Mouse (Mus musculus) urinary bladder, postnatal 10 days (tissue): ENCODE data around the gene Stim1.
"Not testable (repeated sequence)": the region's sequence is repeated elsewhere in the genome, so short reads cannot be mapped to it uniquely, and the experiment has no call there.

Experiments used
- DNase-seq: peaks from one replicate; pipeline ENCODE4 v3.0.0; 2022; ENCODE audit warnings: low spot score

Stim1 gene

DNA sequence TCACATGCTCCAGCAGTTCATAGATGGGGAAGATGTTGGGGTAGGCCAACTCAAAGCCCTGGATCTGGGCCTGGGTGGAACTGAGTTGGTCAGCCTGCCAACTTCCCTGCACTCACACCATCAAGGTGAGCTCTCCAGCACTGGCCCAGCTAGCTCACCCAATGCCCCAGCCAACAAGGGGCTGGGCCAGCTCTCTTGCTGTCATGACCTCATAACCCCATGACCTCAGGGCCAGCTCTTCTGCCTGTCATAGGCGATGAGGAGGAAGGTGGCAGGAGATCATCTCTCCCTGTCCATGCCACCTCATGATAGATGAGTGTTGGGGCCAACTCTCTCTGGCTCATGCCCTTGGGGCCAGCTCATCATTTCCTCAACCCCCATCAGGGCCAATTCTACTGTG is 96.2 kb downstream of the Stim1 start:
- DNase-seq, result no peak

GRCm38 (mm10) chr7:102369661-102370060 is 102.1 kb downstream of the Stim1 start:
- no peak for DNase-seq

- DNase-seq, result no peak
These were observed 102.9 kb downstream of the Stim1 start for GRCm38 (mm10) chr7:102370526-102370925.

- no peak for DNase-seq
These were observed 105.9 kb downstream of the Stim1 start for GRCm38 (mm10) chr7:102373382-102374072.

DNA sequence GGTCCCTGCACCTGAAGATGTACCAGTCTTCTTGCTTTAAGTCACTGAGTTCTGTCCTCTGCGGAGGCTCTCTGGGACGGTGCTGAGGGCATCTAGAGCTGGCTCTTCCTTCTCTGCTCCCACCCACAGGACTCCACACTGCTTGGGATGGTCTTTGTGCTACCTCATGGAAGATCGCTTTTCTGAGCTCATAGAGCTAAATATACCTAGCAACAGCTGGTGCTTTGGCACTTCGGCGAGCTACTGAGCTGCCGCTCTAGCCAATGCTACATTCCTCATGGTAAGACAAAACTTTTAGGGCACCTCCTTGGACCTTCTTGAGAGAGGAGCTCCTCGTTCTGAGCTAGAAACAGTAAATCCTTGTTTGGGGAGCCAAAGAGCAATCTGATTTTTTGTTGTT is 115.6 kb downstream of the Stim1 start:
- no peak for DNase-seq

- no peak for DNase-seq
These were observed 118.4 kb downstream of the Stim1 start for GRCm38 (mm10) chr7:102385973-102386372.

DNA sequence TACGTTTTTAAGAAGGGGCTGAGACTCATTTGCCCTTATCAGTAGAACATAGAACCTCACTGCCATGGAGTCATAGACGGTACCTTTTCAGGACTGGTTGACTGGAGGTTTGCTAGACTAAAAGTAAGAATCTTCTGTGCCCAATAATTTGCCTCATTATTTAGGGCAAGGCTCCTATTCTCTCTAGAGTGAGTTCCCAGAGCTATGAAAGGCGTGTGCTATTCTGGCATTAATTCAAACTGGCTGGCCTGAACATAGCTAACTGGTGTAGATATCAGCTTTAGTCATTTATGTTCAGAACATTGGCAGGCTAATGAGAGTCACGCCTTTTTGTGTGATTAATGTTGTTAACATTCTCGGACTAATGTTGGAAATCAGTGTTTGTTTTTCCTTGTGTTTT is 121.5 kb downstream of the Stim1 start:
- DNase-seq, result no peak

GRCm38 (mm10) chr7:102393898-102394297 is 126.3 kb downstream of the Stim1 start:
- DNase-seq, result no peak

DNA sequence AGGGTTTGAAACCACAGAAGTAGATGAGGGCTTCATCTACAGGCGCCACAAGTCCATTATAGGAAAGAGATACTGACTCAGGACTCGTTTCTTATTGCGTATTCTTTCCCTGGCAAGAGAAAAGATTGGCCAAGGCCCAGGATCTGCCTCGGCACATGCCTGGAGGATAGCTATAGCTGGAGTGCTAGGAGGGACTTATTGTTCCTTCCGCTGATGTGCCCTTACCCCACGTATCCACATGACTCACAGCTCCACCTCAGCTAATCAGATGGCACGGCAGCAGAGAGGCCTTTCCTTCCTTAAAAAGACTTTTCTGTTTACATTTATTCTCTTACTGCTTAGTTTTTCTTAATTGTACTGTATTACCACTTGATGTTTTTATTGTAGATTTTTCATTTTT is 128.3 kb downstream of the Stim1 start:
- DNase-seq, result no peak

- no peak for DNase-seq
These were observed 128.7 kb downstream of the Stim1 start for GRCm38 (mm10) chr7:102396331-102396730.

- DNase-seq, result no peak
These were observed 131.7 kb downstream of the Stim1 start for GRCm38 (mm10) chr7:102399180-102399731.

- DNase-seq, result no peak
These were observed 136.5 kb downstream of the Stim1 start for GRCm38 (mm10) chr7:102404118-102404517.

- DNase-seq, result no peak
These were observed 139.8 kb downstream of the Stim1 start for GRCm38 (mm10) chr7:102407440-102407839.

DNA sequence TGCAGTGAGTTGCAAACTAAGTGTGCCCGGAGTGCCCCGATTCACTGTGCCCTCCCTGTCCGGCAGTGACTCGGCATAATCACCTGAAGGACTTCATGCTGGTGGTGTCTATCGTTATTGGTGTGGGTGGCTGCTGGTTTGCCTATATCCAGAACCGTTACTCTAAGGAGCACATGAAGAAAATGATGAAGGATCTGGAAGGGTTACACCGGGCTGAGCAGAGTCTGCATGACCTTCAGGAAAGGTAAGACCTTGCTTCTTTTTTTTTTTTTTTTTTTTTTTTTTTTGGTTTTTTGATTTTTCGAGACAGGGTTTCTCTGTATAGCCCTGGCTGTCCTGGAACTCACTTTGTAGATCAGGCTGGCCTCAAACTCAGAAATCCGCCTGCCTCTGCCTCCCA is 147.7 kb downstream of the Stim1 start:
- DNase-seq, result not testable (repeated sequence)

- no peak for DNase-seq
These were observed 148.2 kb downstream of the Stim1 start for GRCm38 (mm10) chr7:102415841-102416240.

- no peak for DNase-seq
These were observed 149.8 kb downstream of the Stim1 start for GRCm38 (mm10) chr7:102417398-102417797.

DNA sequence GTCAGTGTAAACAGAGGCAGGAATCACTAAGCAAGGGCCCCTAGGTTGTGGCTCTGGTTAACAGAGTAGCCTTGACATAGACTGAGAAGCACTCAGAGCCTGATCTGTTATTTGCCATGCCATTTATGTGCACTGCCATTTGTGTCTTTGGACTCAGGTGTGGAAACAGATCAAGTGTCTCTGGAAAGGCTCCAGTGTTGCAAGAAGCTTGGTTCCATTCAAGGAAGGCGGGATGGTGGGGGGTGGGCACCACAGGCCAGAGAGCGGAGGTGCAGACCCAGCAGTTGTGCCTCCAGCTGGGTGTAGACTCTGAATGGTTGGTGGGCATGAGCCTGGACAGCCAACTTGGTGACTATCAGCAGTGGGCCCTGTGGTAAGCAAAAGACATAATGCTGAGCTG is 154.4 kb downstream of the Stim1 start:
- no peak for DNase-seq

DNA sequence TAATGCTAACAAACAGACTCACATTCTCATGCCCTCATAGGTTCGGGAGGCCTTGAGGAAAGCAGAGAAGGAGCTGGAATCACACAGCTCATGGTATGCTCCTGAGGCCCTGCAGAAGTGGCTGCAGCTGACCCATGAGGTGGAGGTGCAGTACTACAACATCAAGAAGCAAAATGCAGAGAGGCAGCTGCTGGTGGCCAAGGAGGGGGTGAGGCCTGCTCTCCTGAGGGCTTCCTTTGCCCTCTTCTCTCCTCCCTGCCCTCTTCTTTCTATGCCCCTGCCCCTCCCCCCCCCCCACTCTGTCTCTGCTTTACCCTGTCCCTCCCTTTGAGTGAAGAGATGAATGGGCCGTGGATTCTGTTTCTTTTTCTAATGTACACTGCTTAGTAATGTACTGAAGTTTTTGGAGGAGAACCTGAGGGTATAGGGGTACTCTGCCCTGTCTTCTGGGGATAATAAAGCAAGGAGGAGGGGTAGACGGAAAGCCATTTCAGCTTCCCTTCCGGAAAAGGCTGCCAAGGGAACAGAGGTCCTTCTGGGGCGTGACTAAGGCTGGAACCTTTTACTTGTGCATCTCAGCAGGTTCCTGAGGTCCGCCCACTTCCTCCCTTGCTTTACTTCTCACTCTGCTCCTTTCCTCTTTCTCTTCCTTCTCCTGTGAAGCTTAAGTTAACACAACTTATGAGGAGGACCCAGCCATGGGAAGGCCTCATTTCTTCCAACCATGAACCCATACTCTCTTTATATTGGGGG is 158.5 kb downstream of the Stim1 start:
- no peak for DNase-seq

DNA sequence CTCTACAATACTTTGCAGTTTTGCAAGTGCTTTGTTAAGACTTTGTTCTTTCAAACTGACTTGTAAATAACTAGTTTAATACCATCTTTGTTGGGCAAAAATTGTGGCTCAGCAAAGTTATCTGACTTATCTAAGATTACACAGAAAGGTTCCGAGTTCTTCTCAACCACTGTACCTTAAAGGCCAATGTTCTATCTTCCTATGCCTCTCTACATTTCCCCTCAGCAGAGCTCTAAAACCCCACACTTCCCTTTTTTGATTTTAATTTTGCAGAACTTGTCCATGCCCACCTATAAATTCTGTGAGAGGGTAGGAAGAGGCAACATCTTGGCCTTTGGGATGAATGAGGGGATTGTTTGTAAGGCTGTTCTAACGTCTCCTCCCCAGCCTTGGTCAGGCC is 166.7 kb downstream of the Stim1 start:
- DNase-seq, result no peak

DNA sequence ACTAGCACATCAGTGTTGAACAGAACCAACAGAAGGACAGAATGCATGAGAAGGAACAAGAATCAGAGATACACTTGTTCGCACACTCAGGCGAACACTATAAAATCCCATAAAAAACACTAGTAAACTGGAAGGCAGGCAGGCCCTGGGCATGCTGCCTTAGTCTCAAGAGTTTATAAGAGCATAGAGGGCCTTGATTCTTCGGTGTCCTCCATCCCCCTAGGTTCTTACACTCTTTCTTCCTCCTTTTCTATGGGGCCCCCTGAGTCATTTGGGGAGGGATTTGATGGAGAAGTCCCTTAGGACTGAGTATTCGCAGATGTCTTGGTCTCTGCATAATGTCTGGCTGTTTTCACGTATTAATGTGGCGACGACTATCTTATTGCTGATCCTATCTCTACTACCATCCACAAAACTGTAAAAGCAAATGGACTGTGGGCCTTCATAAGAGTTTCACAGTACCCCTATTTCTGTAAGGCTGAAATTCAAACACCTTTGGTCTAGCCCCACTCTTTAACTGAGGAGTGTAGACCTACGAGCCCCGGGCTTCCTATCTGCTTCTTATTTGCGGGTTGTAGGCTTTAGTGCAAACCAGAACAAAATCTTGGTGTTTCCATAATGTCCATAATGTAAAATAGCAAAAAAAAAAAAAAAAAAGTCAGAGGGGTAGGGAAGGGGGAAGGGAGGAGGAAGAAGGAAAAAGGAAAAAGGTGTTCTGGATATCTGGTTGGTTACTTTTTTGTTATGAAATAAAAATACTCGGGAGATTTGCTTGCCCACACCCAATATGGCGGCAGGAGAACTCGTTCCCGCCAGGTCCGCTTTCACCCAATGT is 173.4 kb downstream of the Stim1 start:
- DNase-seq, result no peak

- peak; percentile 73 for DNase-seq
These were observed 174.2 kb downstream of the Stim1 start, which contains the start of gene Rrm1 for GRCm38 (mm10) chr7:102441657-102442391. Gene Rrm1 (plus strand): TSS chr7:102441695.

DNA sequence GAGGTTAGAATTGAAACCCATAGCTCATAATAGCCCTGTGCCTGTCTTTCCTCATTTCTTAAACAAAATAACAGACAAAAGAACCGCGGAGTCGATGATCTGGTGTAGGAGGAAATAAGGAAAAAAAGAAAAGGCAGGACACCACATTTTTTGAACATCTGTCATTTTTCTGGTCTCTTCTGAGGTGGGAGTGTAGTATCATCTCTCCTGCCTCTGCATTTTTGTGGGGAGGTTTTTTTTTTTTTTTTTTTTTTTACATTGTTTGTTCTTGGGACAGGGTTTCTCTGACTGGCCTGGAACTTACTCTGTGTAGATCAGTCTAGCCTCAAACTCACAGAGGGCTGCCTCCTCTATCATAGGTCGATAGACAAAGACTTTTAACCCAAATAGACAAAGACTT is 174.8 kb downstream of the Stim1 start:
- DNase-seq, result no peak
